Mouse (Mus musculus): ENCODE measurements at regions not wholly inside any gene's neighbourhood (a gene's known extent, or its start where the extent isn't known, plus 50 kb on each side); places are given as distances from the start of the nearest gene placed in this dataset.

- Histone ChIP-seq H3K4me1 (ENCODE audit: insufficient read depth, low read length) (no peaks in the 10 kb centered on the region), H3K27ac (ENCODE audit: low read depth, low read length) (no peak overlapping the region), H3K36me3 (ENCODE audit: insufficient read depth, low read length) (no peaks in the 10 kb centered on the region), H3K9me3 (ENCODE audit: low read length) (no peaks in the 10 kb centered on the region), H3K27me3 (ENCODE audit: insufficient read depth, low read length) (no peaks in the 10 kb centered on the region), H3K9ac (replicated peaks; ENCODE audit: low read length, poor library complexity, severe bottlenecking) (no peak overlapping the region), H3K4me2 (ENCODE audit: low read depth, low read length, poor library complexity, severe bottlenecking) (no peak overlapping the region), H3K4me3 (ENCODE audit: low read depth, low read length) (no peak overlapping the region)
- no peak for DNase-seq (ENCODE audit: low spot score)
- WGBS, result 90% methylated on average over 1 of the region's 1 CpGs
- no peak for TF ChIP-seq CTCF (IDR thresholded peaks at IDR 0.05)
- ATAC-seq (ENCODE audit: low FRiP score), result no peak
Observed at GRCm38 (mm10) chr8:37129670-37130069, 136.3 kb downstream of the AI429214 start.

GRCm38 (mm10) chr8:37131988-37132387, 138.6 kb downstream of the AI429214 start:
- DNase-seq (ENCODE audit: low spot score) (peak; percentile 75), ATAC-seq (ENCODE audit: low FRiP score) (no peak)
- no peak overlapping the region for H3K4me2 ChIP-seq (ENCODE audit: low read depth, low read length, poor library complexity, severe bottlenecking)
- H3K27ac ChIP-seq (ENCODE audit: low read depth, low read length), result no peak overlapping the region
- no peak overlapping the region for H3K4me3 ChIP-seq (ENCODE audit: low read depth, low read length)
- H3K27me3 ChIP-seq (ENCODE audit: insufficient read depth, low read length), result no peaks in the 10 kb centered on the region
- no peaks in the 10 kb centered on the region for H3K4me1 ChIP-seq (ENCODE audit: insufficient read depth, low read length)
- no peak overlapping the region for H3K9ac ChIP-seq (replicated peaks; ENCODE audit: low read length, poor library complexity, severe bottlenecking)
- H3K36me3 ChIP-seq (ENCODE audit: insufficient read depth, low read length), result no peaks in the 10 kb centered on the region
- WGBS, result 13% methylated on average over 4 of the region's 4 CpGs
- no peaks in the 10 kb centered on the region for H3K9me3 ChIP-seq (ENCODE audit: low read length)
- peak; percentile 74 for TF ChIP-seq CTCF (IDR thresholded peaks at IDR 0.05)

GRCm38 (mm10) chr8:37134192-37134964, 141.0 kb downstream of the AI429214 start:
- Histone ChIP-seq H3K36me3 (ENCODE audit: insufficient read depth, low read length) (no peaks in the 10 kb centered on the region), H3K4me2 (ENCODE audit: low read depth, low read length, poor library complexity, severe bottlenecking) (no peak overlapping the region), H3K9me3 (ENCODE audit: low read length) (no peaks in the 10 kb centered on the region), H3K27ac (ENCODE audit: low read depth, low read length) (no peak overlapping the region), H3K27me3 (ENCODE audit: insufficient read depth, low read length) (no peaks in the 10 kb centered on the region), H3K4me1 (ENCODE audit: insufficient read depth, low read length) (no peaks in the 10 kb centered on the region), H3K4me3 (ENCODE audit: low read depth, low read length) (no peak overlapping the region), H3K9ac (replicated peaks; ENCODE audit: low read length, poor library complexity, severe bottlenecking) (no peak overlapping the region)
- ATAC-seq (ENCODE audit: low FRiP score), result no peak
- no peak for DNase-seq (ENCODE audit: low spot score)
- WGBS, result 78% methylated on average over 8 of the region's 8 CpGs
- no peak for TF ChIP-seq CTCF (IDR thresholded peaks at IDR 0.05)

DNA sequence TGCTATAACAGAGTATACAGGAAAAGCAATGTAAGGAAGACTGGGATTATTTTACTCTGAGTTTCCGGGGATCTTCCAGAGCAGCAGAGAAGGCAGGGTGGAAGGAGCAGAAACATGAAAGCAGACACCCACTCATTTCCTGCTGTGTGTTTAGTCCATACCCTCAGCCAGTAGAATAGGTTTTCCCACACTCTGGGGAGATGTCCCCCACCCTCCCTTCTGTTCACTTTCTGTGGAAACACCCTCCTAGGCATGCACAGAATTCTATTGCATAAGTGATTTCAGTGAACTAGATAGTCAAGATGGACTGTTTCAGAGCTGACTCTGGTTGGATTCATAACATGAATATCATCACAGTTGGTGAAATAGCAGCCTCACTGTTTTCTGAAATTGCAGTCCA, 156.9 kb downstream of the AI429214 start:
- no peak for DNase-seq (ENCODE audit: low spot score)
- TF ChIP-seq CTCF (IDR thresholded peaks at IDR 0.05), result no peak
- H3K9ac ChIP-seq (replicated peaks; ENCODE audit: low read length, poor library complexity, severe bottlenecking), result no peak overlapping the region
- no peak for ATAC-seq (ENCODE audit: low FRiP score)
- H3K4me2 ChIP-seq (ENCODE audit: low read depth, low read length, poor library complexity, severe bottlenecking), result no peak overlapping the region
- H3K4me1 ChIP-seq (ENCODE audit: insufficient read depth, low read length), result no peaks in the 10 kb centered on the region
- no peak overlapping the region for H3K4me3 ChIP-seq (ENCODE audit: low read depth, low read length)
- 74% methylated on average over 1 of the region's 1 CpGs for WGBS
- H3K27me3 ChIP-seq (ENCODE audit: insufficient read depth, low read length), result no peaks in the 10 kb centered on the region
- H3K9me3 ChIP-seq (ENCODE audit: low read length), result no peaks in the 10 kb centered on the region
- no peaks in the 10 kb centered on the region for H3K36me3 ChIP-seq (ENCODE audit: insufficient read depth, low read length)
- no peak overlapping the region for H3K27ac ChIP-seq (ENCODE audit: low read depth, low read length)

DNA sequence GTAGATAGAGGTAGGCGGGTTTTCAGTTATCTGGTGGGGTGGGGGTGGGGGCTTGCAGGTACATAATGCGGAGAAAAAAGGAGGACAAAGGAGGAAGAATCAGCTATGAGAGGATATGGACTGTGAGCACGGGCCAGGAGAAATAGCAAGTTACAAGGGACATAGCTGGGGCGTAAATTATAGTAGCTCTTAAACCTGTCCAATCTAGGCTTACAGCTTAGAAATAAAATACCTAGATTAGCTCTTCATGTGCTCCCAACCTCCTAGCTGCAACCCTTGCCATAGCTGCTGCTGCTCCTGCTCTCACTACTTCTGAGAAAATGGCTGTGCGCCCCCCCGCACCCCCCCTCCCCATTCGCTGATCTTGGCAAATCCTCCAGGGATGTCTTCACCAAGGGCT, 161.0 kb downstream of the AI429214 start:
- Histone ChIP-seq H3K4me2 (ENCODE audit: low read depth, low read length, poor library complexity, severe bottlenecking) (no peak overlapping the region), H3K9me3 (ENCODE audit: low read length) (no peaks in the 10 kb centered on the region), H3K9ac (replicated peaks; ENCODE audit: low read length, poor library complexity, severe bottlenecking) (no peak overlapping the region), H3K27ac (ENCODE audit: low read depth, low read length) (no peak overlapping the region), H3K4me1 (ENCODE audit: insufficient read depth, low read length) (no peaks in the 10 kb centered on the region), H3K4me3 (ENCODE audit: low read depth, low read length) (no peak overlapping the region), H3K27me3 (ENCODE audit: insufficient read depth, low read length) (no peaks in the 10 kb centered on the region), H3K36me3 (ENCODE audit: insufficient read depth, low read length) (no peaks in the 10 kb centered on the region)
- no peak for DNase-seq (ENCODE audit: low spot score)
- 95% methylated on average over 7 of the region's 7 CpGs for WGBS
- no peak for ATAC-seq (ENCODE audit: low FRiP score)
- TF ChIP-seq CTCF (IDR thresholded peaks at IDR 0.05), result no peak

DNA sequence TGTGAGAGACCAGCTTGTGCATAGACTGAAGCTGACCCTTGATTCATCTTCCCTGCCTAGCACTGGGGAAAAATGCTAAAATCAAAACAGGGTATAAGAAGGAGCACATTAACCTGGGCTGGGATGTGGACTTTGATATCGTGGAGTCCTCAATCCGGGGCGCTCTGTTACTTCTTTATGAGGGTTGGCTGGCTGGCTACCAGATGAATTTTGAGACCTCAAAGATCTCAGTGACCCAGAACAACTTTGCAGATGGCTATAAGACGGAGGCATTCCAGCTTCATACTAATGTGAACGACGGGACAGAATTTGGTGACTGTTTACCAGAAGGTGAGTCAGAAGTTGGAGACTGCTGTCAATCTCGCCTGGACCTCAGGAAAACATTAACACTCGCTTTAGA, 161.5 kb downstream of the AI429214 start:
- no peak for DNase-seq (ENCODE audit: low spot score)
- Histone ChIP-seq H3K4me2 (ENCODE audit: low read depth, low read length, poor library complexity, severe bottlenecking) (no peak overlapping the region), H3K4me3 (ENCODE audit: low read depth, low read length) (no peak overlapping the region), H3K4me1 (ENCODE audit: insufficient read depth, low read length) (no peaks in the 10 kb centered on the region), H3K9ac (replicated peaks; ENCODE audit: low read length, poor library complexity, severe bottlenecking) (no peak overlapping the region), H3K9me3 (ENCODE audit: low read length) (no peaks in the 10 kb centered on the region), H3K27ac (ENCODE audit: low read depth, low read length) (no peak overlapping the region), H3K36me3 (ENCODE audit: insufficient read depth, low read length) (no peaks in the 10 kb centered on the region), H3K27me3 (ENCODE audit: insufficient read depth, low read length) (no peaks in the 10 kb centered on the region)
- no peak for TF ChIP-seq CTCF (IDR thresholded peaks at IDR 0.05)
- 93% methylated on average over 8 of the region's 8 CpGs for WGBS
- no peak for ATAC-seq (ENCODE audit: low FRiP score)

Data from midbrain, postnatal 0 days (tissue).